Mouse (Mus musculus) neural tube, embryonic 10.5 days (tissue): ENCODE results near the gene Bahcc1.

Experiments used
- DNase-seq: peaks from one replicate; pipeline ENCODE4 v3.0.0-alpha.2; 2017; ENCODE audit warnings: low spot score; ENCODE audit errors: extremely low spot score

The Bahcc1 gene

GRCm38 (mm10) chr11:120313906-120314685 lies 81.3 kb downstream of the Bahcc1 start:
- peak; percentile 11 for DNase-seq

GRCm38 (mm10) chr11:120314721-120315415 lies 82.1 kb downstream of the Bahcc1 start:
- DNase-seq = peak; percentile 12

GRCm38 (mm10) chr11:120315416-120315761 lies 82.6 kb downstream of the Bahcc1 start:
- peak; percentile 43 for DNase-seq

- DNase-seq = peak; percentile 90
Measured at GRCm38 (mm10) chr11:120315832-120316689, 83.3 kb downstream of the Bahcc1 start.

GRCm38 (mm10) chr11:120316690-120317254 lies 84.0 kb downstream of the Bahcc1 start:
- peak; percentile 44 for DNase-seq

GRCm38 (mm10) chr11:120317456-120317855 lies 84.7 kb downstream of the Bahcc1 start:
- peak; percentile 13 for DNase-seq

GRCm38 (mm10) chr11:120319310-120319709 lies 86.6 kb downstream of the Bahcc1 start:
- DNase-seq = peak; percentile 8

- DNase-seq = peak; percentile 9
Measured at GRCm38 (mm10) chr11:120320156-120320555, 87.4 kb downstream of the Bahcc1 start.

GRCm38 (mm10) chr11:120335431-120336021 lies 102.8 kb downstream of the Bahcc1 start:
- peak; percentile 5 for DNase-seq

- peak; percentile 10 for DNase-seq
Measured at GRCm38 (mm10) chr11:120337447-120337846, 104.7 kb downstream of the Bahcc1 start.

GRCm38 (mm10) chr11:120338786-120339185 lies 106.0 kb downstream of the Bahcc1 start:
- no peak for DNase-seq

GRCm38 (mm10) chr11:120339978-120340513 lies 107.3 kb downstream of the Bahcc1 start:
- DNase-seq = peak; percentile 11

- peak; percentile 13 for DNase-seq
Measured at GRCm38 (mm10) chr11:120341661-120342060, 108.9 kb downstream of the Bahcc1 start.
